Mouse (Mus musculus): ENCODE results near the gene Obscn.

DNA sequence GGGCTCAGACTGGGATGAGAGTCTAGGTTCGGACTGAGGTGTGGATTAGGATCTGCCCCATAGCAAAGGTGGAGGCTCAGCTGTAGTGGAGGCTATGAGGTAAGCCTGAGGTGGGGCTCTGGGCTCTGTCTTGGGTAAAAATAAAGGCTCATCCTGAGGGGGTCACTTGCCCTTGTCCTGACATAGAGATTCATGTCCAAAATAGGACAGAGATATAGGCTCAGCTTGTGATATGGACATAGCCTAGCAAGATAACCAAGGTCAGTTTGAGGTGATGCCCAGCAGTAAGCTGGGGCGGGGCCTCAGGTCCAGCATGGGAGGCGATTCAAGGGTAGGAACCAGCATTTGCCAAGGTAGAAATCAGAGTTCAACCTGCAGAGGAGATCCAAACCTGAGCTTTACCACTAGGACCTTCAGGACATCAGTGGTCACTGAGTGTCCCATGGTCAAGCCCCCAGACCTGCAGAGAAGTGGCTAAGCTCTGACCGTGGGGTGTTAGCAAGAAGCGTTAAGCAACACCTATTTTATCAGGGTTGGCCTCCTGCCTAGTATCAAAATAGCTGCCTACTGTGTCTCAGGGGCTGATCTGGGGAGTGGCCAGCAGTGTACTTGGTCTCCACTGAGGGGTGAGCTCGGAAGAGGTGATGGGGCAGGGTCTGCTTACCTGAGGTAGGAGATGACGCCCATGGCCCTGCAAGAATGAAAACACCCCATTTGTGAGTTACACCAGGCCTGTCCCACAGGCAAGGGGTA is 133.7 kb downstream of the Obscn start:
- TF ChIP-seq CTCF (IDR thresholded peaks at IDR 0.05; ENCODE audit: extremely low read depth, insufficient read depth, insufficient read length, insufficient replicate concordance) (no peak), POLR2A (IDR thresholded peaks at IDR 0.05; ENCODE audit: low read depth, low read length) (no peak)

Data from spleen, adult 2 months (tissue).